Mouse (Mus musculus) hindbrain, embryonic 10.5 days (tissue): ENCODE data around the gene Gm5617. TPM values are rescaled to one million over a fixed set of nuclear protein-coding genes. Genes with fewer than 3 reads are reported as not detected.
A peak's percentile ranks its signal among the peaks of the same experiment; 100 is the strongest.
"Not testable (repeated sequence)": the region's sequence is repeated elsewhere in the genome, so short reads cannot be mapped to it uniquely, and the experiment has no call there.

ENCODE experiments used
- DNase-seq: peaks from one replicate; pipeline ENCODE4 v3.0.0-alpha.2; 2017; ENCODE audit warnings: low spot score
- H3K27ac ChIP-seq: fragments of 300-500 bp; sonication (generic); 2 replicates; pipeline ENCODE4 v1.5.1; 2016; ENCODE audit warnings: mild to moderate bottlenecking, moderate library complexity
- H3K27me3 ChIP-seq: fragments of 300-500 bp; sonication (generic); 2 replicates; pipeline ENCODE4 v1.6.1; 2016; ENCODE audit warnings: mild to moderate bottlenecking; ENCODE audit not compliant: poor library complexity, insufficient read depth, severe bottlenecking
- H3K36me3 ChIP-seq: fragments of 300-500 bp; sonication (generic); 2 replicates; pipeline ENCODE4 v1.6.1; 2016; ENCODE audit warnings: mild to moderate bottlenecking, moderate library complexity
- H3K4me1 ChIP-seq: fragments of 300-500 bp; sonication (generic); replicated peaks from 2 replicates; pipeline ENCODE4 v1.6.1; 2016; ENCODE audit warnings: mild to moderate bottlenecking
- H3K4me3 ChIP-seq: fragments of 300-500 bp; sonication (generic); 2 replicates; pipeline ENCODE4 v1.5.1; 2016; ENCODE audit warnings: mild to moderate bottlenecking, moderate library complexity
- H3K9me3 ChIP-seq: fragments of 300-500 bp; sonication (generic); 2 replicates; pipeline ENCODE4 v1.6.1; 2016; ENCODE audit warnings: mild to moderate bottlenecking, moderate library complexity
- WGBS: fragments of 180-500 bp; shearing (Covaris S2); methylation state at CpG from one replicate; pipeline ENCODE4 v1.1.7; 2016; 5-methylcytosine and 5-hydroxymethylcytosine counted together
- polyA plus RNA-seq: library from polyadenylated mRNA; unstranded; fragments of >200 nt; fragmentation: Nextera tagmentation; extraction: Ambion mirVana; gene quantifications from 2 replicates; pipeline ENCODE4 v1.2.1, GENCODE M21; 2016

Gene Gm5617
- polyA plus RNA-seq, 1 experiment from 2014 or later = 41.3 TPM

GRCm38 (mm10) chr9:48515332-48515731, 20.1 kb downstream of the Gm5617 start:
- H3K27ac ChIP-seq = no peak overlapping the region
- H3K27me3 ChIP-seq = 0 out of 2 replicates have a peak, but pooled peaks cover 4% of the 10 kb centered on the region
- H3K4me3 ChIP-seq = no peak overlapping the region
- no peak for DNase-seq
- no peaks in the 10 kb centered on the region for H3K36me3 ChIP-seq
- no peaks in the 10 kb centered on the region for H3K4me1 ChIP-seq
- 92% methylated on average over 1 of the region's 1 CpGs for WGBS
- no peaks in the 10 kb centered on the region for H3K9me3 ChIP-seq

- no peak overlapping the region for H3K27ac ChIP-seq
- no peaks in the 10 kb centered on the region for H3K36me3 ChIP-seq
- H3K27me3 ChIP-seq = no peaks in the 10 kb centered on the region
- H3K4me3 ChIP-seq = no peak overlapping the region
- WGBS = 84% methylated on average over 11 of the region's 11 CpGs
- no peaks in the 10 kb centered on the region for H3K4me1 ChIP-seq
- no peak for DNase-seq
- H3K9me3 ChIP-seq = no peaks in the 10 kb centered on the region
Measured at GRCm38 (mm10) chr9:48516615-48517371, 21.6 kb downstream of the Gm5617 start.

GRCm38 (mm10) chr9:48517372-48518130, 22.3 kb downstream of the Gm5617 start:
- no peaks in the 10 kb centered on the region for H3K27me3 ChIP-seq
- DNase-seq = no peak
- H3K27ac ChIP-seq = no peak overlapping the region
- no peaks in the 10 kb centered on the region for H3K9me3 ChIP-seq
- no peaks in the 10 kb centered on the region for H3K36me3 ChIP-seq
- 72% methylated on average over 19 of the region's 19 CpGs for WGBS
- H3K4me3 ChIP-seq = no peak overlapping the region
- no peaks in the 10 kb centered on the region for H3K4me1 ChIP-seq

- H3K36me3 ChIP-seq, H3K9me3 ChIP-seq, H3K27me3 ChIP-seq, DNase-seq, H3K27ac ChIP-seq, H3K4me1 ChIP-seq, H3K4me3 ChIP-seq: not testable (repeated sequence)
- 47% methylated on average over 3 of the region's 7 CpGs for WGBS
Measured at GRCm38 (mm10) chr9:48520405-48520804, 25.2 kb downstream of the Gm5617 start.

GRCm38 (mm10) chr9:48525566-48525965, 30.3 kb downstream of the Gm5617 start:
- Histone ChIP-seq H3K4me1 (no peaks in the 10 kb centered on the region), H3K27ac (no peak overlapping the region), H3K4me3 (no peak overlapping the region), H3K36me3 (no peaks in the 10 kb centered on the region), H3K27me3 (no peaks in the 10 kb centered on the region), H3K9me3 (no peaks in the 10 kb centered on the region)
- DNase-seq = no peak
- WGBS = 12% methylated on average over 1 of the region's 1 CpGs

GRCm38 (mm10) chr9:48526520-48526919, 31.3 kb downstream of the Gm5617 start:
- H3K4me3 ChIP-seq = no peak overlapping the region
- no peaks in the 10 kb centered on the region for H3K4me1 ChIP-seq
- no peak for DNase-seq
- WGBS = 89% methylated on average over 4 of the region's 4 CpGs
- no peak overlapping the region for H3K27ac ChIP-seq
- no peaks in the 10 kb centered on the region for H3K36me3 ChIP-seq
- H3K9me3 ChIP-seq = no peaks in the 10 kb centered on the region
- no peaks in the 10 kb centered on the region for H3K27me3 ChIP-seq

- Histone ChIP-seq H3K4me3 (no peak overlapping the region), H3K27ac (no peak overlapping the region), H3K36me3 (no peaks in the 10 kb centered on the region), H3K4me1 (no peaks in the 10 kb centered on the region), H3K9me3 (no peaks in the 10 kb centered on the region), H3K27me3 (no peaks in the 10 kb centered on the region; the same call in 1 of the 2 replicates)
- DNase-seq = no peak
- 89% methylated on average over 4 of the region's 4 CpGs for WGBS
Measured at GRCm38 (mm10) chr9:48531294-48531693, 36.1 kb downstream of the Gm5617 start.

- Histone ChIP-seq H3K36me3 (no peaks in the 10 kb centered on the region), H3K27ac (no peak overlapping the region), H3K4me1 (no peaks in the 10 kb centered on the region), H3K9me3 (no peaks in the 10 kb centered on the region), H3K4me3 (no peak overlapping the region), H3K27me3 (peaks cover 6% of the 10 kb centered on the region; the same call in 1 of the 2 replicates)
- no peak for DNase-seq
- WGBS = 78% methylated on average over 3 of the region's 3 CpGs
Measured at GRCm38 (mm10) chr9:48532203-48532602, 37.0 kb downstream of the Gm5617 start.

- H3K9me3 ChIP-seq = no peaks in the 10 kb centered on the region
- H3K4me1 ChIP-seq = no peaks in the 10 kb centered on the region
- H3K36me3 ChIP-seq = no peaks in the 10 kb centered on the region
- no peak for DNase-seq
- no peak overlapping the region for H3K4me3 ChIP-seq
- 93% methylated on average over 2 of the region's 2 CpGs for WGBS
- H3K27me3 ChIP-seq = peaks cover 9% of the 10 kb centered on the region; the same call in 1 of the 2 replicates
- H3K27ac ChIP-seq = no peak overlapping the region
Measured at GRCm38 (mm10) chr9:48532730-48533129, 37.5 kb downstream of the Gm5617 start.

- Histone ChIP-seq H3K4me3 (no peak overlapping the region), H3K36me3 (no peaks in the 10 kb centered on the region), H3K27me3 (peaks cover 28% of the 10 kb centered on the region), H3K9me3 (no peaks in the 10 kb centered on the region; the same call in 1 of the 2 replicates), H3K27ac (no peak overlapping the region), H3K4me1 (peaks cover 12% of the 10 kb centered on the region)
- no peak for DNase-seq
- WGBS = 63% methylated on average over 1 of the region's 1 CpGs
Measured at GRCm38 (mm10) chr9:48536414-48536813, 41.2 kb downstream of the Gm5617 start.

- 50% methylated on average over 1 of the region's 1 CpGs for WGBS
- Histone ChIP-seq H3K27me3 (peaks cover 28% of the 10 kb centered on the region), H3K4me1 (peaks cover 12% of the 10 kb centered on the region), H3K9me3 (peaks cover 11% of the 10 kb centered on the region)
- not testable (repeated sequence) for H3K27ac ChIP-seq, H3K4me3 ChIP-seq, H3K36me3 ChIP-seq, DNase-seq
Measured at GRCm38 (mm10) chr9:48537616-48538015, 42.4 kb downstream of the Gm5617 start.

- Histone ChIP-seq H3K4me1 (peaks cover 12% of the 10 kb centered on the region), H3K36me3 (no peaks in the 10 kb centered on the region), H3K27ac (no peak overlapping the region), H3K27me3 (peaks cover 28% of the 10 kb centered on the region), H3K9me3 (peaks cover 14% of the 10 kb centered on the region), H3K4me3 (peak overlapping the region; percentile 45)
- 1% methylated on average over 17 of the region's 17 CpGs for WGBS
- peak; percentile 29 for DNase-seq
Measured at GRCm38 (mm10) chr9:48538044-48538645, 42.9 kb downstream of the Gm5617 start.

- 10% methylated on average over 12 of the region's 12 CpGs for WGBS
- peak overlapping the region; percentile 45 for H3K4me3 ChIP-seq
Measured at GRCm38 (mm10) chr9:48538688-48539087, 43.4 kb downstream of the Gm5617 start.

More at GRCm38 (mm10) chr9:48538688-48539087, 43.4 kb downstream of the Gm5617 start:
- no peak overlapping the region for H3K27ac ChIP-seq
- peak; percentile 43 for DNase-seq
- no peaks in the 10 kb centered on the region for H3K36me3 ChIP-seq
- peaks cover 14% of the 10 kb centered on the region for H3K9me3 ChIP-seq
- peaks cover 12% of the 10 kb centered on the region for H3K4me1 ChIP-seq
- peaks cover 28% of the 10 kb centered on the region for H3K27me3 ChIP-seq
